Mouse (Mus musculus) embryonic fibroblast, embryonic 13.5 days (primary cell): ENCODE measurements around the gene Cfap43. TPM values are rescaled to one million over a fixed set of nuclear protein-coding genes. Genes with fewer than 3 reads are reported as not detected.

Source experiments
- H3K27ac ChIP-seq: 2 replicates; pipeline ENCODE4 v1.5.1; 2012; ENCODE audit warnings: low read length, control low read depth, inconsistent platforms; ENCODE audit not compliant: insufficient read depth
- H3K4me1 ChIP-seq: 2 replicates; pipeline ENCODE4 v1.6.1; 2011; ENCODE audit warnings: low read length; ENCODE audit not compliant: control insufficient read depth, insufficient read depth
- H3K4me3 ChIP-seq: 2 replicates; pipeline ENCODE4 v1.5.1; 2011; ENCODE audit warnings: mild to moderate bottlenecking, control low read depth, low read length; ENCODE audit not compliant: insufficient read depth
- CTCF ChIP-seq: IDR thresholded peaks from 2 replicates; pipeline ENCODE4 v1.5.1; 2011; ENCODE audit warnings: mild to moderate bottlenecking, control low read depth, low read length, moderate library complexity, borderline replicate concordance; ENCODE audit not compliant: insufficient read depth
- POLR2A ChIP-seq: IDR thresholded peaks from 2 replicates; pipeline ENCODE4 v1.6.1; 2011; ENCODE audit warnings: low read depth, mild to moderate bottlenecking, control low read depth, low read length, moderate library complexity
- polyA plus RNA-seq: library from polyadenylated mRNA; stranded (reverse); fragments of >200 nt; gene quantifications from 2 replicates; pipeline ENCODE4 v1.2.4, GENCODE M21; 2011; ENCODE audit warnings: low read depth; ENCODE audit not compliant: missing spikeins, insufficient read length

Cfap43 gene
- polyA plus RNA-seq, 1 experiment: not detected

- Histone ChIP-seq H3K27ac (no peak overlapping the region), H3K4me1 (peaks cover 2% of the 10 kb centered on the region; the same call in 1 of the 2 replicates), H3K4me3 (no peak overlapping the region)
- TF ChIP-seq CTCF (no peak), POLR2A (no peak)
These were observed 194.2 kb downstream of the Cfap43 start for GRCm38 (mm10) chr19:47724903-47725302.

GRCm38 (mm10) chr19:47722471-47722870 is 196.6 kb downstream of the Cfap43 start:
- H3K4me3 ChIP-seq: no peak overlapping the region
- no peaks in the 10 kb centered on the region for H3K4me1 ChIP-seq
- H3K27ac ChIP-seq: no peak overlapping the region
- TF ChIP-seq CTCF (no peak), POLR2A (no peak)

GRCm38 (mm10) chr19:47719147-47719546 is 199.9 kb downstream of the Cfap43 start:
- no peak overlapping the region for H3K4me3 ChIP-seq

GRCm38 (mm10) chr19:47716144-47716543 is 202.9 kb downstream of the Cfap43 start:
- Histone ChIP-seq H3K4me1 (no peaks in the 10 kb centered on the region; the same call in 1 of the 2 replicates), H3K27ac (no peak overlapping the region), H3K4me3 (no peak overlapping the region)
- TF ChIP-seq POLR2A: no peak
- no peak for TF ChIP-seq CTCF

More at GRCm38 (mm10) chr19:47719147-47719546, 199.9 kb downstream of the Cfap43 start:
- no peak overlapping the region for H3K27ac ChIP-seq
- TF ChIP-seq CTCF (no peak), POLR2A (no peak)
- H3K4me1 ChIP-seq: no peaks in the 10 kb centered on the region

- no peak for TF ChIP-seq CTCF
- H3K4me3 ChIP-seq: no peak overlapping the region
- H3K4me1 ChIP-seq: no peaks in the 10 kb centered on the region; the same call in 1 of the 2 replicates
- H3K27ac ChIP-seq: no peak overlapping the region
These were observed 205.6 kb downstream of the Cfap43 start for GRCm38 (mm10) chr19:47713457-47713856.

- H3K4me1 ChIP-seq: no peaks in the 10 kb centered on the region; the same call in 1 of the 2 replicates
- no peak overlapping the region for H3K27ac ChIP-seq
- TF ChIP-seq POLR2A (no peak), CTCF (no peak)
- no peak overlapping the region for H3K4me3 ChIP-seq
These were observed 208.7 kb downstream of the Cfap43 start for GRCm38 (mm10) chr19:47710376-47710775.

- TF ChIP-seq CTCF (no peak), POLR2A (no peak)
- H3K27ac ChIP-seq: no peak overlapping the region
- no peaks in the 10 kb centered on the region for H3K4me1 ChIP-seq
- no peak overlapping the region for H3K4me3 ChIP-seq
These were observed 213.2 kb downstream of the Cfap43 start for GRCm38 (mm10) chr19:47705772-47706309.

- no peak overlapping the region for H3K4me3 ChIP-seq
- no peaks in the 10 kb centered on the region; the same call in 1 of the 2 replicates for H3K4me1 ChIP-seq
- no peak overlapping the region for H3K27ac ChIP-seq
- TF ChIP-seq CTCF: no peak
- no peak for TF ChIP-seq POLR2A
These were observed 213.9 kb downstream of the Cfap43 start for GRCm38 (mm10) chr19:47705080-47705771.

- Histone ChIP-seq H3K4me3 (no peak overlapping the region), H3K4me1 (peaks cover 9% of the 10 kb centered on the region; the same call in 1 of the 2 replicates), H3K27ac (no peak overlapping the region)
- TF ChIP-seq POLR2A: no peak
- TF ChIP-seq CTCF: no peak
These were observed 218.6 kb downstream of the Cfap43 start for GRCm38 (mm10) chr19:47700509-47700908.

- H3K27ac ChIP-seq: peak overlapping the region; percentile 81
- H3K4me3 ChIP-seq: no peak overlapping the region
- H3K4me1 ChIP-seq: peaks cover 9% of the 10 kb centered on the region; the same call in 1 of the 2 replicates
- TF ChIP-seq POLR2A (no peak), CTCF (no peak)
These were observed 219.3 kb downstream of the Cfap43 start for GRCm38 (mm10) chr19:47699743-47700142.

- no peak overlapping the region for H3K4me3 ChIP-seq
- H3K27ac ChIP-seq: no peak overlapping the region
- H3K4me1 ChIP-seq: peaks cover 9% of the 10 kb centered on the region; the same call in 1 of the 2 replicates
- TF ChIP-seq CTCF: no peak
- no peak for TF ChIP-seq POLR2A
These were observed 220.8 kb downstream of the Cfap43 start for GRCm38 (mm10) chr19:47698266-47698665.
